Mouse (Mus musculus) midbrain, embryonic 16.5 days (tissue): ENCODE measurements around the gene Prss22. TPM values are rescaled to one million over a fixed set of nuclear protein-coding genes. Genes with fewer than 3 reads are reported as not detected.
A peak's percentile ranks its signal among the peaks of the same experiment; 100 is the strongest.

Experiments used
- ATAC-seq: fragments of 200-750 bp; cut with Nextera tagmentation; 2 replicates; pipeline ENCODE4 v1.8.0; 2017; ENCODE audit warnings: moderate TSS enrichment
- H3K27ac ChIP-seq: fragments of 300-500 bp; sonication (generic); 2 replicates; pipeline ENCODE4 v1.5.1; 2014; ENCODE audit warnings: mild to moderate bottlenecking, low read length, mixed read lengths
- H3K27me3 ChIP-seq: fragments of 300-500 bp; sonication (generic); 2 replicates; pipeline ENCODE4 v1.6.1; 2014; ENCODE audit warnings: low read depth, low read length, mixed read lengths; ENCODE audit not compliant: control insufficient read depth, insufficient read depth
- H3K36me3 ChIP-seq: fragments of 300-500 bp; sonication (generic); 2 replicates; pipeline ENCODE4 v1.6.1; 2014; ENCODE audit warnings: mild to moderate bottlenecking, low read length, moderate library complexity, mixed read lengths; ENCODE audit not compliant: control insufficient read depth, insufficient read depth
- H3K4me1 ChIP-seq: fragments of 300-500 bp; sonication (generic); 2 replicates; pipeline ENCODE4 v1.6.1; 2014; ENCODE audit warnings: mild to moderate bottlenecking, low read length, mixed read lengths; ENCODE audit not compliant: control insufficient read depth, insufficient read depth
- H3K4me2 ChIP-seq: fragments of 300-500 bp; sonication (generic); 2 replicates; pipeline ENCODE4 v1.6.1; 2014; ENCODE audit warnings: mild to moderate bottlenecking, low read length, mixed read lengths
- H3K4me3 ChIP-seq: fragments of 300-500 bp; sonication (generic); 2 replicates; pipeline ENCODE4 v1.5.1; 2014; ENCODE audit warnings: low read depth, mild to moderate bottlenecking, low read length, moderate library complexity, mixed read lengths
- H3K9ac ChIP-seq: fragments of 300-500 bp; sonication (generic); 2 replicates; pipeline ENCODE4 v1.6.1; 2014; ENCODE audit warnings: low read depth, low read length, mixed read lengths
- H3K9me3 ChIP-seq: fragments of 300-500 bp; sonication (generic); replicated peaks from 2 replicates; pipeline ENCODE4 v1.6.1; 2014; ENCODE audit warnings: mild to moderate bottlenecking, low read length, mixed read lengths; ENCODE audit not compliant: control insufficient read depth, poor library complexity, severe bottlenecking
- WGBS: fragments of 180-500 bp; shearing (Covaris S2); extraction: QIAGEN DNeasy Blood & Tissue Kit; methylation state at CpG from one replicate; pipeline ENCODE4 v1.1.7; 2014; 5-methylcytosine and 5-hydroxymethylcytosine counted together
- polyA plus RNA-seq: library from polyadenylated mRNA; unstranded; fragments of >200 nt; fragmentation: Nextera tagmentation; extraction: Ambion mirVana; gene quantifications from 2 replicates; pipeline ENCODE4 v1.2.1, GENCODE M21; 2015

The Prss22 gene
- polyA plus RNA-seq, 1 experiment from 2014 or later: not detected

DNA sequence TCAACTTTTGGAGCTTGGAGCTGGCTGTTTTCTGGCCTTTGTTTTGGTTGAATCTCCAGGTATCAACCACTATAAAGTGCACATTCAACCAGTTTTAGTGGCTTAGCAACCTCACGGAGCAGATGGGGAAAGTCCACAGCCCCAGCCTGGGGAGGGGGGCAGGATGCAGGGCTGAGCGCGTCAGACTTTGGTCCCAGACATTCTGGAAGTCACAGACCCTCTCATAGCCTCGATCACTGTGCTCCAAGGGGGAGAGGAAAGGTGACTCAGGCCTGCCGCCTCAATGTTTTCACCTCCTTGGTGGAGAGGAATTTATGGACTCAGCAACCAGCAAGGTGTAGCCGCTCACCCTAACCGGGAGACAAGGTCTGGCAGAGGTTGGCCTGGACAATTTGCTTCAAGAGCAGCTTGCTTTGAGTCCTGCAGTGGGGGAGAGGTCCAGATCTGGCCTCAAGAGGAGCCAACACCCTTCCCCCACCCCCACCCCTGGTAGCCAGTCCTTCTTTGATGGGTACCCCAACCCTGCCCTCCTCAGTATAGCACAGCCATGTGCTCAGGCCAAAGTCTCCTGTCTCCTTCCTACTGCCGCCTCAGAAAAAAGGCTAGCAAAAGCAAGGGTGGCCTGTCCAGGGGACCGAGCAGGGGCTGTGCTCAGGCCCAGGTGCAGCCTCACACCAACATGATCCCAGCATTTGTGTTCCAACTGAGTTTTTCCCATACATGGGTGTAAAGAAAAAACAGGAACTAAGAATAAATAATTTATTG is 4.9 kb downstream of the Prss22 start:
- H3K4me3 ChIP-seq: peak overlapping the region; percentile 33
- no peaks in the 10 kb centered on the region for H3K27me3 ChIP-seq
- 71% methylated on average over 9 of the region's 9 CpGs for WGBS
- peak; percentile 79 for ATAC-seq
- H3K36me3 ChIP-seq: no peaks in the 10 kb centered on the region
- peak overlapping the region; percentile 80; the same call in 1 of the 2 replicates for H3K9ac ChIP-seq
- H3K4me1 ChIP-seq: peaks cover 6% of the 10 kb centered on the region; the same call in 1 of the 2 replicates
- H3K9me3 ChIP-seq: no peaks in the 10 kb centered on the region
- peak overlapping the region; percentile 74 for H3K4me2 ChIP-seq
- H3K27ac ChIP-seq: peak overlapping the region; percentile 23; the same call in 1 of the 2 replicates

DNA sequence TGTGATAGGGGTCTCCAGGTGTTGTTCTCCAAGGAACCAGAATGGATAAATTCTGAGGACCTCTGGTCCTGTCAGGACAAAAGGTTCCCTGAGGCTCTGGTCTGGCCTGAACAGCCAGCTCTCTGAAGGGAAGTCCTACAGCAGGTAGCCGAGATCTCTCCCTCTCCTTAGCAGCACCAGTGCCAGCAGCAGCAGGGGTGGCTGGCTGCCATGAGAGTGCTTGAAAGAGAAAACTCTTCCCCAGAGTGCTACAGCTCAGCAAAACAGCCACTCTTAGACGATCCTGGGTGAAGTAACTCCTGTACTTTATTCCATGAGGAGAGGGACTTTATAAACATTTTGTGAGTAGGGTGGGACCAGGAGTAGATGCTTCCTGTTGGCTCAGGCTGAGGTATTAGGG is 8.1 kb downstream of the Prss22 start:
- no peak overlapping the region for H3K9ac ChIP-seq
- no peaks in the 10 kb centered on the region for H3K36me3 ChIP-seq
- no peak for ATAC-seq
- H3K4me2 ChIP-seq: no peak overlapping the region
- peaks cover 6% of the 10 kb centered on the region; the same call in 1 of the 2 replicates for H3K4me1 ChIP-seq
- 40% methylated on average over 2 of the region's 2 CpGs for WGBS
- no peaks in the 10 kb centered on the region for H3K27me3 ChIP-seq
- no peak overlapping the region for H3K27ac ChIP-seq
- H3K9me3 ChIP-seq: no peaks in the 10 kb centered on the region
- H3K4me3 ChIP-seq: no peak overlapping the region

DNA sequence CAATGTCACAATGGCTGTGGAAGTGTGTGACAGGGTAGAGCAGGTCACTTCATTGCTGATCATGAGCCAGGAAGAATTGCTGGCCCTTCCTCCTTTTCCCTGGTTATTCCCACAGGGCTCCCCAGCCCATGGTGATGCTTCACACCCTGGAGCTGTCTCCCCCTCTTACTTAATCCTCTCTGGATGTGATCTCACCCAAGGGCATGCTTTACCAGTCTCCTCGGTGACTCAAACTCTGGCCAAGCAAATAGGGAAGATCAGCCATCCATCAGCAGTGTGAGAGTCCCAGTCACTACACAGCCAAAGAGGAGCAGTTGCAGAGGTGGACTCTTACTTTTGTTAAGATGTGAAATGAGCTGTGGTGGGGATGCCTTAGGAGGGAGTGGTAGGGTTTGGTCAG is 12.9 kb downstream of the Prss22 start:
- Histone ChIP-seq H3K9me3 (no peaks in the 10 kb centered on the region), H3K9ac (no peak overlapping the region), H3K27me3 (no peaks in the 10 kb centered on the region), H3K36me3 (no peaks in the 10 kb centered on the region), H3K4me1 (no peaks in the 10 kb centered on the region), H3K27ac (no peak overlapping the region), H3K4me2 (no peak overlapping the region), H3K4me3 (no peak overlapping the region)
- 78% methylated on average over 1 of the region's 1 CpGs for whole genome bisulfite sequencing
- ATAC-seq: no peak

DNA sequence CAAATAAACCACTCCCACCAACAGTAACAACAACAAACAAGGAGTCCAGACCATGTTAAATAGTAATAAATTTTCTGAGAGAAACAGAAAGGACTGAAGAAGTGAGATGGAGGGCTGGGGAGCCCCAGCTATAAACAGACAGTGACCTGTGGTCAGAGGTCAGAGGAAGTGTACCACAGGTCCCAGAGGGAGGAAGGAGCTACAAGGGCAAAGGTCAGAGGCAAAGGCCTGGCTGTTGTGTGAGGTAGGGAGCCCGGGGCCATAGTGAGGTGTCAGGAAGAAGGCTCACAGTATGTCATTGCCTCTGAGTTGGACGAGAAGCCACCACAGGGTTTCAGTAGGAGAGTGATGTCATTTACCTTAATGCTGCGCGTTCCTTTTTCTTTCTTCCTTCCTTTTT is 15.0 kb downstream of the Prss22 start:
- 65% methylated on average over 4 of the region's 4 CpGs for WGBS
- Histone ChIP-seq H3K4me2 (no peak overlapping the region), H3K27ac (no peak overlapping the region), H3K36me3 (no peaks in the 10 kb centered on the region), H3K27me3 (no peaks in the 10 kb centered on the region), H3K9ac (no peak overlapping the region), H3K4me1 (no peaks in the 10 kb centered on the region), H3K4me3 (no peak overlapping the region), H3K9me3 (no peaks in the 10 kb centered on the region)
- ATAC-seq: no peak

DNA sequence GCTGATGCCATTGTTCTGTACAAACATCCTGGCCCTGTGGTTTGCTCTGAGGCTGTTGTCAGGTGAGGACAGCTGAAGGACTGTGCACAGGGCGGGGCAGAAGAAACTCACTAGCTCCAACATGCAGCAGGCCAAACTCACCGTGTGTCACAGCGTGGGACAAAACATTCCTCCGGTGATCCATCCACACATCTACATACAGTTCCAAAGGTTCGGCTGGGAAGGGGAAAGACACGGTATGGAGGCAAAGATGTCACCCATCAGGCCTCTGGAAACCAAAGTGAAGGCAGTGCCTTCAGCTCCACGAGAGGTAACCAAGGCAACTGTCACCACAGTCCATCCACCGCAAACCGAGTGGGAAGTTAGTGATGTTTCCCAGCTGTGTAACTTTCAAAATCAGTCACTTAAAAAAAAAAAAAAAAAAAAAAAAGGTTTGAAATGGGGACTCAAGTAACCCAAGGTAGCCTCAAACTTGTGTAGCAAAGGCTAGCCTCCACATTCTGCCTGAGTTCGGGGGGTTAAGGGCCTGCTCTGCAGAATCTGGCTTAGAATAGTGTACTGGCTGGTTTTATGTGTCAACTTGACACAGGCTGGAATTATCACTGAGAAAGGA is 17.5 kb downstream of the Prss22 start, which contains the start of gene Prss30:
TSS of gene Prss30 (minus strand) at position 270 of the 613 bp plus-strand sequence.
- Histone ChIP-seq H3K4me3 (no peak within 1 kb of the TSS), H3K36me3 (no peaks in the 10 kb centered on the region), H3K9ac (no peak within 1 kb of the TSS), H3K9me3 (no peaks in the 10 kb centered on the region), H3K4me2 (no peak within 1 kb of the TSS), H3K27ac (no peak within 1 kb of the TSS), H3K4me1 (no peaks in the 10 kb centered on the region), H3K27me3 (no peaks in the 10 kb centered on the region)
- ATAC-seq: no peak
- WGBS: 84% methylated on average over 10 of the region's 10 CpGs

DNA sequence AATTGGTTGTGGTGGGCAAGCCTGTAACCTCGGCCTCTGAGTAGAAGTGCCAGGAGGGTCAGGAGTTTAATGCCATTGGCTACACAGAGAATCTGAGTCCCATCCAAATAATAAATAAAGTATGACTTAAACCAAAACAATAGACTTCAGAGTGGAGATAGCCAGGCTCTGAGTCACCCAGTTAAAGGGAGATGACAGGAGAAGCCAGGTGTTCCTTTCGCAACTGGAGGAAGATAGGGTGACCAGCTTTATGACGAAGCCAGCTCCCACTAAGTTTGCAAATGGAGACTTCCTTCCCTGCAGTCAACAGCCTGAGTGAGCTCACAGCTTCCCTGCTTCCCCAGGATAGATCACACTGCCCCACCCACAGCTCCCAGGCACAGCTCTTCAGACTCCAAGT is 18.4 kb downstream of the Prss22 start:
- Histone ChIP-seq H3K27me3 (no peaks in the 10 kb centered on the region), H3K9me3 (no peaks in the 10 kb centered on the region), H3K36me3 (no peaks in the 10 kb centered on the region), H3K4me2 (no peak overlapping the region), H3K4me1 (no peaks in the 10 kb centered on the region), H3K9ac (no peak overlapping the region), H3K27ac (no peak overlapping the region), H3K4me3 (no peak overlapping the region)
- no peak for ATAC-seq
- 71% methylated on average over 3 of the region's 3 CpGs for WGBS

DNA sequence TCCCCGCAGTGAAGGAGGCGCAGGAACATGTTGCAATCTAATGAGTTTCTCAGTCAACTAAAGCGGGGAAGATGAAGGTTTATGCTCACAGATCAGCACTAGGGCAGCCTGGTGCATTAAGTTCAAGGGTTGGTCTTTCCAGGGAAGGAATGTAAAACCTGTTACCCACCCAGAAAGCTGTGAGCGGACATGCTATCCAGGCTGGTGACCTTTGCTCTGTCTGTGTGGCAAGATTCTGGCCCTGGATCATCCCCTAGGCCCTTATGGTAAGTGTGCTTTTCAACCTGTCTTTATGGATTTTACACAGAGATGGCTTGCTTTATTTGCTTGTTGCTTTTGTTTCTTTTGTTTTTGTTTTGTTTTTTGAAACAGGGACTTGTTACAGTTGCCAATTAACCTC is 21.2 kb downstream of the Prss22 start:
- Histone ChIP-seq H3K4me2 (no peak overlapping the region), H3K9ac (no peak overlapping the region)
- 75% methylated on average over 4 of the region's 4 CpGs for WGBS

DNA sequence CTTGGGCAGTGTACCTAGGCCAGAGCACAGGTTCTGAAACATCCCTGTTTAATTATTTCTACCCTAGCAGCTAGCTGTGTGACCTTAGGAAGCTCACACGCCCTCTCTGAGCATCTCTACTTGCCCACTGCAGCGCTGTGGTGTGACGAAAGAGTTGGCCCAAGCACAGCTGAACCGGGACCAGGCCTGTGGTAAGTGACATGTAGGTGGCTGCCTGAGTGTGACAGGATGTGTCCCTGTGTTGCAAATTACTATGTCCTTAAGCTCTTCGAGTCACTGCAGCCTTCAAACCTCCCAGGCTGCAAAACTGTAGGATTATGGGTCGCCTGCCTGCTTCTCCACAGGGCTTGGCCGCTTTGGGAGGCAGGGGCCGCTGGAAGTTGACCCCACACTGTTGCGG is 26.6 kb downstream of the Prss22 start:
- Histone ChIP-seq H3K27ac (no peak overlapping the region), H3K4me3 (no peak overlapping the region), H3K4me1 (no peaks in the 10 kb centered on the region), H3K27me3 (no peaks in the 10 kb centered on the region), H3K4me2 (no peak overlapping the region), H3K9ac (0 out of 2 replicates have a peak overlapping the region, but pooled peaks have one; percentile 3), H3K36me3 (no peaks in the 10 kb centered on the region), H3K9me3 (no peaks in the 10 kb centered on the region)
- WGBS: 72% methylated on average over 9 of the region's 9 CpGs
- no peak for ATAC-seq

More for the DNA sequence above, 21.2 kb downstream of the Prss22 start:
- H3K4me3 ChIP-seq: no peak overlapping the region
- no peak for ATAC-seq
- no peaks in the 10 kb centered on the region for H3K4me1 ChIP-seq
- H3K9me3 ChIP-seq: no peaks in the 10 kb centered on the region
- H3K27me3 ChIP-seq: no peaks in the 10 kb centered on the region
- no peak overlapping the region for H3K27ac ChIP-seq
- H3K36me3 ChIP-seq: no peaks in the 10 kb centered on the region

DNA sequence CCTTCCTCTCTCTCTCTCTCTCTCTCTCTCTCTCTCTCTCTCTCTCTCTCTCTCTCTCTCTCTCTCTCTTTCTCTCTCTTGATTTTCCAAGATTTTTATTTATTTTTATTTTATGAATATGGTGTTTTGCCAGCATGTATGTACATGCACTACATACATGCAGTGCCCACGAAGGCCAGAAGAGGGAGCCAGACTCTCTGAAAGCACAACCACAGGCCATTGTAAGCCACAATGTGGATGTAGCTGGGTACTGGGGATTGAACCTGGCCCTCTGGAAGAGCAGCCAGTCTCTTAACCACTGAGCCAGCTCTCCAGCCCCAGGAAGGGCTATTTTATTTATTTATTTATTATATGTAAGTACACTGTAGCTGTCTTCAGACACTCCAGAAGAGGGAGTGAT is 28.7 kb downstream of the Prss22 start:
- no peak overlapping the region for H3K4me3 ChIP-seq
- no peak overlapping the region for H3K9ac ChIP-seq
- H3K27me3 ChIP-seq: no peaks in the 10 kb centered on the region
- no peaks in the 10 kb centered on the region for H3K9me3 ChIP-seq
- no peak overlapping the region for H3K4me2 ChIP-seq
- no peaks in the 10 kb centered on the region for H3K36me3 ChIP-seq
- ATAC-seq: no peak
- H3K27ac ChIP-seq: no peak overlapping the region
- no peaks in the 10 kb centered on the region for H3K4me1 ChIP-seq
- 0% methylated on average over 1 of the region's 1 CpGs for WGBS
